Mouse (Mus musculus): ENCODE results near the gene Polg. TPM values are rescaled to one million over a fixed set of nuclear protein-coding genes. Genes with fewer than 3 reads are reported as not detected.

Gene Polg
- total and polyA plus RNA-seq, 2 experiments from 2014 or later, result 15.9 to 32.6 TPM

- H3K36me3 ChIP-seq (replicated peaks; ENCODE audit: control insufficient read depth, insufficient read depth, low read length), result no peaks in the 10 kb centered on the region
- 7% methylated on average over 8 of the region's 8 CpGs for WGBS
- H3K4me1 ChIP-seq (ENCODE audit: control insufficient read depth, insufficient read depth), result no peaks in the 10 kb centered on the region
- no peak overlapping the region for H3K4me2 ChIP-seq (ENCODE audit: low read depth, low read length)
- H3K4me3 ChIP-seq (ENCODE audit: low read depth, low read length), result no peak overlapping the region
- H3K9me3 ChIP-seq (replicated peaks; ENCODE audit: control insufficient read depth, low read length), result no peaks in the 10 kb centered on the region
- H3K27me3 ChIP-seq (ENCODE audit: control insufficient read depth, insufficient read depth, low read length), result peaks cover 100% of the 10 kb centered on the region
- H3K9ac ChIP-seq (replicated peaks; ENCODE audit: low read depth, low read length), result no peak overlapping the region
- no peak for TF ChIP-seq EP300 (IDR thresholded peaks at IDR 0.05; ENCODE audit: low read depth)
- no peak for TF ChIP-seq CTCF (IDR thresholded peaks at IDR 0.05; ENCODE audit: low read depth)
- ATAC-seq (ENCODE audit: insufficient read depth, low read depth) (no peak), DNase-seq (ENCODE audit: low spot score) (no peak)
- H3K27ac ChIP-seq (ENCODE audit: low read depth), result no peak overlapping the region
Observed at GRCm38 (mm10) chr7:79501581-79502031, 35.4 kb upstream of the Polg start.

- Histone ChIP-seq H3K36me3 (replicated peaks; ENCODE audit: control insufficient read depth, insufficient read depth, low read length) (no peaks in the 10 kb centered on the region), H3K27ac (ENCODE audit: low read depth) (no peak overlapping the region), H3K4me3 (ENCODE audit: low read depth, low read length) (no peak overlapping the region), H3K27me3 (ENCODE audit: control insufficient read depth, insufficient read depth, low read length) (peaks cover 100% of the 10 kb centered on the region), H3K9me3 (replicated peaks; ENCODE audit: control insufficient read depth, low read length) (no peaks in the 10 kb centered on the region), H3K9ac (replicated peaks; ENCODE audit: low read depth, low read length) (no peak overlapping the region), H3K4me2 (ENCODE audit: low read depth, low read length) (no peak overlapping the region), H3K4me1 (ENCODE audit: control insufficient read depth, insufficient read depth) (no peaks in the 10 kb centered on the region)
- no peak for TF ChIP-seq EP300 (IDR thresholded peaks at IDR 0.05; ENCODE audit: low read depth)
- no peak for TF ChIP-seq CTCF (IDR thresholded peaks at IDR 0.05; ENCODE audit: low read depth)
- 9% methylated on average over 3 of the region's 3 CpGs for WGBS
- no peak for ATAC-seq (ENCODE audit: insufficient read depth, low read depth)
- DNase-seq (ENCODE audit: low spot score), result no peak
Observed at GRCm38 (mm10) chr7:79500681-79501306, 34.6 kb upstream of the Polg start.

GRCm38 (mm10) chr7:79499596-79500570 is 33.7 kb upstream of the Polg start:
- 1% methylated on average over 62 of the region's 72 CpGs for WGBS
- Histone ChIP-seq H3K36me3 (replicated peaks; ENCODE audit: control insufficient read depth, insufficient read depth, low read length) (no peaks in the 10 kb centered on the region), H3K4me2 (ENCODE audit: low read depth, low read length) (no peak overlapping the region), H3K9me3 (replicated peaks; ENCODE audit: control insufficient read depth, low read length) (no peaks in the 10 kb centered on the region), H3K27me3 (ENCODE audit: control insufficient read depth, insufficient read depth, low read length) (peaks cover 99% of the 10 kb centered on the region), H3K9ac (replicated peaks; ENCODE audit: low read depth, low read length) (no peak overlapping the region), H3K27ac (ENCODE audit: low read depth) (no peak overlapping the region), H3K4me1 (ENCODE audit: control insufficient read depth, insufficient read depth) (no peaks in the 10 kb centered on the region), H3K4me3 (ENCODE audit: low read depth, low read length) (peak overlapping the region; percentile 9; the same call in 1 of the 2 replicates)
- ATAC-seq (ENCODE audit: insufficient read depth, low read depth), result peak; percentile 22; the same call in 1 of the 2 replicates
- no peak for DNase-seq (ENCODE audit: low spot score)
- TF ChIP-seq EP300 (IDR thresholded peaks at IDR 0.05; ENCODE audit: low read depth) (no peak), CTCF (IDR thresholded peaks at IDR 0.05; ENCODE audit: low read depth) (no peak)

- Histone ChIP-seq H3K4me3 (ENCODE audit: low read depth, low read length) (no peak overlapping the region), H3K9me3 (replicated peaks; ENCODE audit: control insufficient read depth, low read length) (no peaks in the 10 kb centered on the region), H3K4me1 (ENCODE audit: control insufficient read depth, insufficient read depth) (no peaks in the 10 kb centered on the region), H3K27me3 (ENCODE audit: control insufficient read depth, insufficient read depth, low read length) (peaks cover 99% of the 10 kb centered on the region), H3K9ac (replicated peaks; ENCODE audit: low read depth, low read length) (no peak overlapping the region), H3K27ac (ENCODE audit: low read depth) (no peak overlapping the region), H3K4me2 (ENCODE audit: low read depth, low read length) (no peak overlapping the region), H3K36me3 (replicated peaks; ENCODE audit: control insufficient read depth, insufficient read depth, low read length) (no peaks in the 10 kb centered on the region)
- DNase-seq (ENCODE audit: low spot score), result no peak
- peak; percentile 52; the same call in 1 of the 2 replicates for ATAC-seq (ENCODE audit: insufficient read depth, low read depth)
- under 1% methylated on average over 35 of the region's 35 CpGs for WGBS
- TF ChIP-seq CTCF (IDR thresholded peaks at IDR 0.05; ENCODE audit: low read depth) (no peak), EP300 (IDR thresholded peaks at IDR 0.05; ENCODE audit: low read depth) (no peak)
Observed at GRCm38 (mm10) chr7:79498965-79499595, 32.9 kb upstream of the Polg start.

- no peak for DNase-seq (ENCODE audit: low spot score)
- Histone ChIP-seq H3K9me3 (replicated peaks; ENCODE audit: control insufficient read depth, low read length) (no peaks in the 10 kb centered on the region), H3K4me2 (ENCODE audit: low read depth, low read length) (no peak overlapping the region), H3K9ac (replicated peaks; ENCODE audit: low read depth, low read length) (no peak overlapping the region), H3K27me3 (ENCODE audit: control insufficient read depth, insufficient read depth, low read length) (peaks cover 99% of the 10 kb centered on the region), H3K36me3 (replicated peaks; ENCODE audit: control insufficient read depth, insufficient read depth, low read length) (no peaks in the 10 kb centered on the region), H3K4me1 (ENCODE audit: control insufficient read depth, insufficient read depth) (no peaks in the 10 kb centered on the region), H3K4me3 (ENCODE audit: low read depth, low read length) (no peak overlapping the region), H3K27ac (ENCODE audit: low read depth) (no peak overlapping the region)
- no peak for TF ChIP-seq EP300 (IDR thresholded peaks at IDR 0.05; ENCODE audit: low read depth)
- TF ChIP-seq CTCF (IDR thresholded peaks at IDR 0.05; ENCODE audit: low read depth), result no peak
- 2% methylated on average over 6 of the region's 6 CpGs for WGBS
- ATAC-seq (ENCODE audit: insufficient read depth, low read depth), result no peak
Observed at GRCm38 (mm10) chr7:79498356-79498755, 32.2 kb upstream of the Polg start.

Measured in heart, postnatal 0 days (tissue).